Mouse (Mus musculus) midbrain, embryonic 10.5 days (tissue): Measurements from ENCODE around the gene Spred2. TPM values are rescaled to one million over a fixed set of nuclear protein-coding genes. Genes with fewer than 3 reads are reported as not detected.

Experiments
- DNase-seq: peaks from one replicate; pipeline ENCODE4 v3.0.0-alpha.2; 2017; ENCODE audit warnings: low spot score
- H3K27ac ChIP-seq: fragments of 300-500 bp; sonication (generic); replicated peaks from 2 replicates; pipeline ENCODE4 v1.5.1; 2016; ENCODE audit warnings: mild to moderate bottlenecking
- H3K27me3 ChIP-seq: fragments of 300-500 bp; sonication (generic); 2 replicates; pipeline ENCODE4 v1.6.1; 2016; ENCODE audit warnings: low read depth, mild to moderate bottlenecking; ENCODE audit not compliant: poor library complexity, severe bottlenecking
- H3K36me3 ChIP-seq: fragments of 300-500 bp; sonication (generic); 2 replicates; pipeline ENCODE4 v1.6.1; 2016; ENCODE audit warnings: mild to moderate bottlenecking, moderate library complexity
- H3K4me1 ChIP-seq: fragments of 300-500 bp; sonication (generic); 2 replicates; pipeline ENCODE4 v1.6.1; 2016
- H3K4me3 ChIP-seq: fragments of 300-500 bp; sonication (generic); 2 replicates; pipeline ENCODE4 v1.5.1; 2016; ENCODE audit warnings: mild to moderate bottlenecking, moderate library complexity
- H3K9me3 ChIP-seq: fragments of 300-500 bp; sonication (generic); replicated peaks from 2 replicates; pipeline ENCODE4 v1.6.1; 2016; ENCODE audit warnings: mild to moderate bottlenecking
- WGBS: fragments of 180-500 bp; shearing (Covaris S2); methylation state at CpG from one replicate; pipeline ENCODE4 v1.1.7; 2016; 5-methylcytosine and 5-hydroxymethylcytosine counted together
- polyA plus RNA-seq: library from polyadenylated mRNA; unstranded; fragments of >200 nt; fragmentation: Nextera tagmentation; extraction: Ambion mirVana; gene quantifications from 2 replicates; pipeline ENCODE4 v1.2.1, GENCODE M21; 2016

Gene Spred2
- polyA plus RNA-seq, 1 experiment from 2014 or later, result 5.9 TPM

DNA sequence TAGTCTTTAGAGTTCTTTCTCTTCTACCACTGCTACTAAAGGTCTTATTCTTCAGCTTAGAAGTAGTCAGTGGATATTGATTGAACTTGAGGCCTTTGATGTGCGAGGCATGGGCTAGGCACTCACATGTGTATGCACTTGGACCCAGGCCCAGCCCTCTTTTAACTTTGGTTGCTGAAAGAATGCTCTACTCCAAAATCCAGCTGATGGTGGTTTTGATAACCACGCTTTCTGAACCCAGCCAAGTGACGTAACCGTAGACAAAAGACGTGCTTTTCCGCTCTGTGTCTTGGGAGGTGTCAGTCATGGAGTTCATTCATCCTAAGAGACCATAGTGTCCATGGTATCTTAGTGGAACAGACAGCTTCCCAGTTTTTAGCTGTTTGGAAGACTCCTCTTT, 57.9 kb downstream of the Spred2 start:
- Histone ChIP-seq H3K27me3 (no peaks in the 10 kb centered on the region), H3K4me3 (no peak overlapping the region), H3K36me3 (0 out of 2 replicates have a peak, but pooled peaks cover 12% of the 10 kb centered on the region), H3K27ac (no peak overlapping the region), H3K4me1 (peaks cover 48% of the 10 kb centered on the region), H3K9me3 (no peaks in the 10 kb centered on the region)
- 83% methylated on average over 6 of the region's 6 CpGs for WGBS
- no peak for DNase-seq

DNA sequence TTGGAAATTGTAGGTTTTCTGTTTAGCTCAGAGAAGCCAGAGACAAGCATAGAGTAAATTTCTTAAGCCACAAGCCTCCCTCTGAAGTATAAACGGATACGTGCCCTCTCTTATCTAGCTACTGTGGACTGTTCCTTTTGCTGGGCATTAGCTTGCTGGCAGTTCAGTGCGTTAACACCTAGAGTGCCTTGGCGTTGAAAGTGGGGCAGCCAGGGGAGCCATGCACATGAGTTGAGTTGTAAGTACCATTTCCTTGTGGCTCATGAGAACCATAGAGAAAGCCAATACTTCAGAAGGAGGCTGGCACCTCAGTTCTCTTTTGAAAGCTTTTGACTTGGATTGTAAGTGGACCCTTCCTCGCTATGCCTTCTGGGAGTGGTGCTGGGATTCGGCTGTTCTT, 58.6 kb downstream of the Spred2 start:
- no peak overlapping the region for H3K27ac ChIP-seq
- no peaks in the 10 kb centered on the region for H3K9me3 ChIP-seq
- H3K4me3 ChIP-seq, result no peak overlapping the region
- WGBS, result 81% methylated on average over 6 of the region's 6 CpGs
- no peaks in the 10 kb centered on the region for H3K27me3 ChIP-seq
- no peak for DNase-seq
- H3K36me3 ChIP-seq, result 0 out of 2 replicates have a peak, but pooled peaks cover 12% of the 10 kb centered on the region
- H3K4me1 ChIP-seq, result peaks cover 55% of the 10 kb centered on the region

DNA sequence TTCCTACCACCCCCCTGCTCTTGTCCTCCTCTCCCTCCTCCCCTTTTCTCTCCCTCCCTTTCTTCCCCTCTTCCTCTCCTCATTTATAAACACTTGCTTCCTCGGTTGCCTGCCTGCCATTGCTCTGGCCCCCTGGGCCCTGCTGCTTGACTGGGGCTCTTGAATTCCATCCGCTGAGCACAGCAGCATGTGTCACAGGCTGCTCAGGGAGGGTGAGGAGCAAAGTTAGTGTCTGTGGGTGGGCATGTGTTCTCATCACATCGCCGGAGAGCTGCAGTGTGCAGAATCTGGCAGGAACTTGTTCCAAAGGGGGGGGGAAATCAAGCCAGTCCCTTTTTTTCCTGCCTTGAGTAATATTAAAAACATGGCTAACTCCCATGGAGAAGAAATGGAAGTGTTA, 59.1 kb downstream of the Spred2 start:
- Histone ChIP-seq H3K4me3 (no peak overlapping the region), H3K27me3 (no peaks in the 10 kb centered on the region), H3K4me1 (peaks cover 60% of the 10 kb centered on the region), H3K36me3 (0 out of 2 replicates have a peak, but pooled peaks cover 9% of the 10 kb centered on the region), H3K27ac (peak overlapping the region; percentile 39; the same call in 1 of the 2 replicates), H3K9me3 (no peaks in the 10 kb centered on the region)
- 47% methylated on average over 4 of the region's 4 CpGs for WGBS
- no peak for DNase-seq

DNA sequence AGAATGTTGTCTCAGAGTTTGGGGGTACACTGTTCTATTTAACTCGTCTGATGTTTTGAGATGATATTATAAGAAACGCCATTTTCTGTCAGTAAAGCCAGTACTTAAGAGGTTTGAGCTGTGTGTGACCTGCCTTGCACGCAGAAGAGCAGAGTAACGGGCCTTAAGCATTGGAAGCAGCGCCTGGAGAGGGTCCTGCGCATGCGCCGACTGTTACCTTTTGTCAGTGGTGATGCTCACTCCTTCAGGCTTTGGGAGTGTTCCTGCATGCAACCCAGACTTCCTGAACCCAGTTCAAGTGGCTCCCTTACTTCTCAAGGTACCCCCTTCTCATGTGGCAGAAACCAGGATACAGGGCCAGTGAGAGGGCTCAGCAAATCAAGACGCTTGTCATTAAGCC, 59.9 kb downstream of the Spred2 start:
- 85% methylated on average over 9 of the region's 9 CpGs for WGBS
- no peak overlapping the region for H3K27ac ChIP-seq
- no peak for DNase-seq
- no peaks in the 10 kb centered on the region for H3K9me3 ChIP-seq
- H3K4me3 ChIP-seq, result no peak overlapping the region
- H3K27me3 ChIP-seq, result no peaks in the 10 kb centered on the region
- H3K4me1 ChIP-seq, result peaks cover 66% of the 10 kb centered on the region
- H3K36me3 ChIP-seq, result 0 out of 2 replicates have a peak, but pooled peaks cover 9% of the 10 kb centered on the region

DNA sequence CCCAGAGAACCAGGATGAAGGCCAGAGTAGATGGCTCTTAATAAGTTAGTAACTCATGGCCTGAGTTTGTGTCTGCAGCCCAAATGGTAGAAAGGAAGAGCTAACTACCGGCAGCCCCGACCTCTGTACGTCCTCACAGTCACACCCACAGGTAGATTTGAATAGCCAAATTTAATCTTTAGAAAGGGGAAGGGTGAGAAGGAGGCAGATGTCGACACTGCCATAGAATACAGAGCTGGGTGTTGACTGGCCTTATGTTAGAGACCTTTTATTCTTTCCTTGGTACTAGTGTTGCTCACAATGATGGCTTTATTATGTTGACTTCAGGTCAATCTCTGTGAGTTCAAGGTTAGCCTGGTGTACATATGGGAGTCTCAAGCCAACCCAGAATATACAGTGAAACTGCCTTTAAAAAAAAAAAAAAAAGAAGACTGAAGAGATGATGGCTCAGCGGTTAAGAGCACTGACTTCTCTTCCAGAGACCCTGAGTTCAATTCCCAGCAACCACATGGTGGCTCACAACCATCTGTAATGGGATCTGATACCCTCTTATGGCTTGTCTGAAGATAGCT, 61.2 kb downstream of the Spred2 start:
- Histone ChIP-seq H3K4me3 (no peak overlapping the region), H3K36me3 (0 out of 2 replicates have a peak, but pooled peaks cover 9% of the 10 kb centered on the region), H3K27ac (no peak overlapping the region), H3K27me3 (no peaks in the 10 kb centered on the region), H3K4me1 (peaks cover 69% of the 10 kb centered on the region), H3K9me3 (no peaks in the 10 kb centered on the region)
- no peak for DNase-seq
- WGBS, result 84% methylated on average over 5 of the region's 5 CpGs

DNA sequence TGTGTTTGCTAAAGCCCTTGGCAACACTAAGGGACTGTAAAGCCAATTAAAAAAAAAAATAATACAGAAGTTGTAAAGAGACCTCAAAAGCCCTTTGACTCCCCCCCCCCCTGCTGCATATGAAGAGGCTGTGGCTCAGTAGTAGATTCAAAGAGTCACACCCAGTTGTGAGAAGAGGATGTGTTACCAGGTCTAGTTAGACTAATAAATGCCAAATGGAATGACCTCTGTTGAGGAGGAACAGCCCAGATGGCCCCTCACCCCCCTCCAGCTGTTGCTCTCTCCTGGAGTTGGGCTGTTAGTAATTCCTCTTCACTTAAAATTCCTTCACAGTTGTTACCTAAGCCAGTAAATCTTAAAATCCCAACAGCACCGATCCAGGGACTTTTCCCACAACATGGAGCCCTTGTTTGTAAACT, 62.3 kb downstream of the Spred2 start:
- peaks cover 75% of the 10 kb centered on the region for H3K4me1 ChIP-seq
- no peaks in the 10 kb centered on the region for H3K27me3 ChIP-seq
- DNase-seq, result no peak
- H3K9me3 ChIP-seq, result no peaks in the 10 kb centered on the region
- peak overlapping the region; percentile 46; the same call in 1 of the 2 replicates for H3K27ac ChIP-seq
- H3K36me3 ChIP-seq, result 0 out of 2 replicates have a peak, but pooled peaks cover 7% of the 10 kb centered on the region
- 31% methylated on average over 1 of the region's 1 CpGs for WGBS
- no peak overlapping the region for H3K4me3 ChIP-seq

DNA sequence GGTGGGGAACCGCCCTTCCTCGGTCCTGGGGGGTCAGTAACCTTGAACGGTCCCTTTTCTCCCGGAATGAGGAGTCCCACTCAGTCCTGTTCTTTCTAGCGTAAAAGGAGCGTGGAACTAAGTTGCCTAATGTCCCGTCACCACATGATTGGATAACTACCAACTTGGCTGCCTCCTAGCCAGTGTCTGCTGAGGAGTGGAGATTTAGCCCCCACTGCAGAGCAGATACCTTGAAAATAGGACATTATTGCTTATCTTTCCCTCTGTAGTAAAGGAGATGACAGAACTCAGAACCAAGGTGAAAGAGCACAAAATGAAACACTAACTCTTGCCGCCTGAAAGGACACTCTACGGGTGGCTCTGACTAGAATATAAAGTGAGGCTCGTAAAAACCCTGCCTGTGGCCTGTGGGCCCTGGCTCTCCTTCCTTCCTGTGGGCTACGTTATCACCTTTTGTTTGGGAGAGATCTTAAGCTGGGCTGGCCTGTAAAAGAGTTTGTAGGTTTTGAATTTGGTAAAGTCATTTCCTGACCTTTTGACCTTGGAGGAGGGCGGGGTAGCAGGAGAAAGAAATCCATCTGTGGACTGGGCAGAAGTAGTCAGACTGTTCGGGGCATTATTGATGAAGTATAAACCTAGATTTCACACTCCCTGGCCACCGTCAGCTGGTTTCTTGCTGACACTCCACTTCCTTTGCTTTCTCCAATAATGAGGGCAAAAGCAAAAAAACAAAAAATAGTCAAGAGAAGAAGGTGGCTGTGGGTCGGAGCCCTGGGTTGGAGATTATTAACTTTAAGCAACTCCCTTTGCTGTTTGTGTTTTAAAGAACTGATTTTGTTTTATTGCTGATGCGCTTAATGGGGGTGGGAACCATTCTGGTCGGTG, 62.9 kb downstream of the Spred2 start:
- DNase-seq, result no peak
- Histone ChIP-seq H3K9me3 (no peaks in the 10 kb centered on the region), H3K4me3 (no peak overlapping the region), H3K36me3 (0 out of 2 replicates have a peak, but pooled peaks cover 7% of the 10 kb centered on the region), H3K27ac (peak overlapping the region; percentile 46; the same call in 1 of the 2 replicates), H3K27me3 (no peaks in the 10 kb centered on the region), H3K4me1 (peaks cover 79% of the 10 kb centered on the region)
- 36% methylated on average over 17 of the region's 17 CpGs for WGBS

DNA sequence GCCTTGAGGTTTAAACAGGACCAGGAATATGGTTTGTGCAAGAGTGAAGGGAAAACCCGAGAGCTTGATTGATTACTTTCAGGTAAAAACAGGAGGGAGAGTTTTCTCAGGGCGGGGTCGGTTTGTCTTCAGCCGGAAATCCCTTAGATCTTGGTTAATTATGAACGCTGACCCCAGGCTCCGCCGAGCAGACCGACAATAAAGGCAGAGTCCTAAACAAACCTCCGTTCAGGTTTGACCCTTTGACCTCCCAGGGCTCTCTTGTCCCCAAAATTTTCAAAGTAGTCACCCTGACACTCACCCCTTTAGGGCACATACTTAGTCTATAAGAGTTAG, 63.5 kb downstream of the Spred2 start:
- H3K36me3 ChIP-seq, result 0 out of 2 replicates have a peak, but pooled peaks cover 7% of the 10 kb centered on the region
- H3K9me3 ChIP-seq, result no peaks in the 10 kb centered on the region
- H3K27me3 ChIP-seq, result no peaks in the 10 kb centered on the region
- H3K4me3 ChIP-seq, result no peak overlapping the region
- WGBS, result 18% methylated on average over 9 of the region's 9 CpGs
- H3K27ac ChIP-seq, result no peak overlapping the region
- H3K4me1 ChIP-seq, result peaks cover 83% of the 10 kb centered on the region
- no peak for DNase-seq

DNA sequence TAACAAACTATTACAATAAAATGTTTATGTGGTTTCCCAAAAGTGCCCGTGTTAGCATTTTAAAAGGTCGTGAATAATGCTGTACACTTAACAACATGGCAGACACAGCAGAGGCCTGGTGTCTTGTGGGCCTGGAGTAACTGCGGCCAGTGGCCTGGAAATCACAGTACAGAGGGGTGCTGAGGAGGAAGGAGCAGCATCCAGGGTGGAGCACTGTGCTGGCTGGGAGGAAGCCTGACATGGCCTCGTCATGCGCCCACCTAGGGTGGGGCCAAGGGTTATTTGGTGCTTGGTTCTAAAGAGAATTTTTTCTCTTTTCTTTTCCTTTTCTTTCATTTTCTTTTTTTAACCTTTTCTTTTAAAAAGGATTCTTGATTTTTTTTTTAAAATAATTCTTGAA, 64.0 kb downstream of the Spred2 start:
- H3K27me3 ChIP-seq, result no peaks in the 10 kb centered on the region
- H3K9me3 ChIP-seq, result no peaks in the 10 kb centered on the region
- peaks cover 80% of the 10 kb centered on the region for H3K4me1 ChIP-seq
- WGBS, result 66% methylated on average over 5 of the region's 5 CpGs
- H3K27ac ChIP-seq, result no peak overlapping the region
- DNase-seq, result no peak
- H3K36me3 ChIP-seq, result 0 out of 2 replicates have a peak, but pooled peaks cover 7% of the 10 kb centered on the region
- no peak overlapping the region for H3K4me3 ChIP-seq

DNA sequence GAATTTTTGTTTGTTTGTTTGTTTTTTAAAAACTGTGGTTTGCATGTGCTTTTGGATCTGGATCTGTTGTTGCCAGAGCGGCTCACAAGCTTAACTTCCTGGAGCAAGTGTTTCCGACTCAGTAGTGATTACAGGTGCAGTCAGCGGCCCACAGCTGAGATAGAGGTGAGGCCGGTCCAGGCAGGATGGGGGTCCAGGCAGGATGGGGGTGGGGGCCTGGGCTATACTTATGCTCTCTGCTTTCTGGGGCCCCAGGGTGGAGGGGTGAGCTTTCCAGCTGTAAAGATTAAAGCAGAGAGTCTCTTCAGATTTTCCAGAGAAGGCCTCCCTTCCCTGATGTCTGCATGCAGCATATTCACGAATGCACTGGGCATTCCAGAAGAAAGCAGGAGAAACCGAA, 64.5 kb downstream of the Spred2 start:
- no peak for DNase-seq
- no peak overlapping the region for H3K27ac ChIP-seq
- H3K27me3 ChIP-seq, result no peaks in the 10 kb centered on the region
- H3K36me3 ChIP-seq, result 0 out of 2 replicates have a peak, but pooled peaks cover 3% of the 10 kb centered on the region
- 85% methylated on average over 6 of the region's 6 CpGs for WGBS
- no peaks in the 10 kb centered on the region for H3K9me3 ChIP-seq
- no peak overlapping the region for H3K4me3 ChIP-seq
- peaks cover 77% of the 10 kb centered on the region for H3K4me1 ChIP-seq

DNA sequence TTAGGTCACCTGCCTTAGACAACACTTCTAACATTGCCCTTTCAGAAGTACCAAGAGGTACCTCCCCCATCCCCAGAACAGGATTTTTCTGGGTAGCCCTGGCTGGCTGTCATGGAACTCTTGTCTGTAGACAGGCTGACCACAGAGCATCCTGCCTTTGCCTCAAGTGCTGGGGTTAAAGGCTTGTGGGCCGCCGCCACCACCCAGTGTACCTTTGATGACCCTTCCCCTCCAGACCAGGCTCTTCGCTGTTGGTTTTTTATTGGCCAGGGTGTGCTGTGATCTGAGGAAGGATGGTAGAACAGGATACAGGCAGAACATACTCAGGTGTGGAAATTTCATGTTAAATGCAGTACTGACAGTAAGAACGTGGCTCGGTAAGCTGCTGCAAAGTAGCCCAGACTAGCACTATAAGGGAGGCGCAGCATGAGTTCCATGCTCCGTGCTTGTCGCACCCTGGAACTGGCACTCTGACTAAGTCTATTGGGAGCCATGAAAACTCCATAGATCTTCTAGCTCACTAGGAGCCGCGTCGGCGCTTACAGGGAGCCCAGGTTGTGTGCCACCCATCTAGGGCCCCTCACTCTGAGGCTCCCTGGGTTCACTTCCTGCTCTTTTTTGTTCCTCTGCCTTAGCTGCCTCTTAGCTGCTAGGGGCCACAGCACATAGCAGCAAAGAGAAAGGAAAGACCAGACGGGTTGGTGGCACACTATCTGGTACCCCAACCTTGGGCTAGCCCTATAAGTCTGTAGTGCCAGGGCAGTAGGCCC, 65.2 kb downstream of the Spred2 start:
- Histone ChIP-seq H3K27me3 (no peaks in the 10 kb centered on the region), H3K27ac (no peak overlapping the region), H3K36me3 (no peaks in the 10 kb centered on the region), H3K4me1 (peaks cover 70% of the 10 kb centered on the region), H3K4me3 (no peak overlapping the region), H3K9me3 (no peaks in the 10 kb centered on the region)
- 95% methylated on average over 13 of the region's 13 CpGs for WGBS
- no peak for DNase-seq

DNA sequence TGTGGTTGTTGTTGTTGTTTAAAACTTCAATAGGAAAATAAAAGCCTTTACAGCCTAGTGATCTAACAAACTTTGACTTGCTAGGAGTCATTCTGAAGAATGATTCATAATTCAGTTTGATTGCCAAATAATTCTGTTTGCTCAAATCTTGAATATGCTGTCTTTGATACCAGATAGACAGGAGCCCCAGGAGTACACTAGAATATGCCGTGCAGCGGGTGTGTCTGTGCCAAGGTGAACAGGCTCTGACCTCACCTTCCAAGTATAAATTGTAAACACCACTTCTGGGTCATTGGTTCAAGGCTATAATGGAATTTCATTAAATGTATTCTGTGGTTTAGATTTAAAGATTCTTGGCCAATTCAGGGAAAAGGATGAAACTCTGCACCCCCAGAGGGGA, 66.6 kb downstream of the Spred2 start:
- H3K27me3 ChIP-seq, result no peaks in the 10 kb centered on the region
- H3K9me3 ChIP-seq, result no peaks in the 10 kb centered on the region
- no peaks in the 10 kb centered on the region for H3K36me3 ChIP-seq
- 76% methylated on average over 2 of the region's 2 CpGs for WGBS
- H3K4me1 ChIP-seq, result peaks cover 59% of the 10 kb centered on the region
- DNase-seq, result no peak
- no peak overlapping the region for H3K4me3 ChIP-seq
- H3K27ac ChIP-seq, result no peak overlapping the region
